Mouse (Mus musculus): ENCODE measurements around the gene Gpr183. TPM values are rescaled to one million over a fixed set of nuclear protein-coding genes. Genes with fewer than 3 reads are reported as not detected.

The Gpr183 gene
- total RNA-seq (2021) = under 1 TPM; 0.66 to 0.91 TPM
- long read RNA-seq, experiment 1 = 0 reads
- long read RNA-seq, experiment 2, partial matches to known transcripts = 0 of 1 reads
- long read RNA-seq, experiment 2, other reads (novel, unspliced or antisense) = 0 of 1 reads

- DNase-seq (ENCODE audit: low spot score in 2 of 2) = no peak
- intact Hi-C loops (cut with DNase I) = no loop called here
Measured at GRCm38 (mm10) chr14:121964990-121965389, at the start of gene Gpr183. Gene Gpr183 (minus strand): TSS chr14:121965195.

GRCm38 (mm10) chr14:122013417-122013951 is 48.5 kb upstream of the Gpr183 start:
- no peak for DNase-seq (ENCODE audit: low spot score in 2 of 2)
- intact Hi-C loops (cut with DNase I) = no loop called here

- intact Hi-C loops (cut with DNase I) = no loop called here
- DNase-seq (ENCODE audit: low spot score in 2 of 2) = no peak
Measured at GRCm38 (mm10) chr14:122012814-122013213, 47.8 kb upstream of the Gpr183 start.

- intact Hi-C loops (cut with DNase I) = no loop called here
- DNase-seq (ENCODE audit: low spot score in 2 of 2) = no peak
Measured at GRCm38 (mm10) chr14:122012193-122012592, 47.2 kb upstream of the Gpr183 start.

GRCm38 (mm10) chr14:122011768-122012167 is 46.8 kb upstream of the Gpr183 start:
- DNase-seq (ENCODE audit: low spot score in 2 of 2) = no peak
- intact Hi-C loops (cut with DNase I) = no loop called here

- intact Hi-C loops (cut with DNase I) = no loop called here
Measured at GRCm38 (mm10) chr14:122010301-122010700, 45.3 kb upstream of the Gpr183 start.

GRCm38 (mm10) chr14:122009502-122009901 is 44.5 kb upstream of the Gpr183 start:
- intact Hi-C loops (cut with DNase I) = no loop called here
- DNase-seq (ENCODE audit: low spot score in 2 of 2) = peak; percentile 23 to 51

More at GRCm38 (mm10) chr14:122010301-122010700, 45.3 kb upstream of the Gpr183 start:
- no peak for DNase-seq (ENCODE audit: low spot score in 2 of 2)

- no peak for DNase-seq (ENCODE audit: low spot score in 2 of 2)
- intact Hi-C loops (cut with DNase I) = no loop called here
Measured at GRCm38 (mm10) chr14:122008261-122008660, 43.3 kb upstream of the Gpr183 start.

- intact Hi-C loops (cut with DNase I) = no loop called here
Measured at GRCm38 (mm10) chr14:122003812-122004211, 38.8 kb upstream of the Gpr183 start.

GRCm38 (mm10) chr14:122002224-122002623 is 37.2 kb upstream of the Gpr183 start:
- intact Hi-C loops (cut with DNase I) = no loop called here
- DNase-seq (ENCODE audit: low spot score in 2 of 2) = no peak

More at GRCm38 (mm10) chr14:122003812-122004211, 38.8 kb upstream of the Gpr183 start:
- no peak for DNase-seq (ENCODE audit: low spot score in 2 of 2)

GRCm38 (mm10) chr14:122000346-122001105 is 35.5 kb upstream of the Gpr183 start:
- no peak for DNase-seq (ENCODE audit: low spot score in 2 of 2)
- intact Hi-C loops (cut with DNase I) = no loop called here

- intact Hi-C loops (cut with DNase I) = no loop called here
- no peak for DNase-seq (ENCODE audit: low spot score in 2 of 2)
Measured at GRCm38 (mm10) chr14:121999455-121999854, 34.5 kb upstream of the Gpr183 start.

GRCm38 (mm10) chr14:121996786-121997185 is 31.8 kb upstream of the Gpr183 start:
- intact Hi-C loops (cut with DNase I) = no loop called here
- peak; percentile 45 to 55 for DNase-seq (ENCODE audit: low spot score in 2 of 2)

GRCm38 (mm10) chr14:121995557-121995870 is 30.5 kb upstream of the Gpr183 start:
- intact Hi-C loops (cut with DNase I) = no loop called here
- no peak for DNase-seq (ENCODE audit: low spot score in 2 of 2)

- intact Hi-C loops (cut with DNase I) = no loop called here
- DNase-seq (ENCODE audit: low spot score in 2 of 2) = no peak
Measured at GRCm38 (mm10) chr14:121994846-121995556, 30.0 kb upstream of the Gpr183 start.

- intact Hi-C loops (cut with DNase I) = no loop called here
- DNase-seq (ENCODE audit: low spot score in 2 of 2) = no peak
Measured at GRCm38 (mm10) chr14:121994171-121994700, 29.2 kb upstream of the Gpr183 start.

- intact Hi-C loops (cut with DNase I) = no loop called here
- no peak for DNase-seq (ENCODE audit: low spot score in 2 of 2)
Measured at GRCm38 (mm10) chr14:121993616-121994015, 28.6 kb upstream of the Gpr183 start.

- DNase-seq (ENCODE audit: low spot score in 2 of 2) = no peak
- intact Hi-C loops (cut with DNase I) = no loop called here
Measured at GRCm38 (mm10) chr14:121992395-121993280, 27.6 kb upstream of the Gpr183 start.

- intact Hi-C loops (cut with DNase I) = no loop called here
- no peak for DNase-seq (ENCODE audit: low spot score in 2 of 2)
Measured at GRCm38 (mm10) chr14:121991921-121992320, 26.9 kb upstream of the Gpr183 start.
